Mouse (Mus musculus) telencephalon, adult 2 months (tissue): Measurements from ENCODE around the gene Epb41l4b.

ENCODE experiments used
- DNase-seq: peaks from one replicate; pipeline ENCODE4 v3.0.0-alpha.2; 2011; ENCODE audit warnings: low read depth, low spot score

Gene Epb41l4b

GRCm38 (mm10) chr4:57114617-57115592, 28.3 kb downstream of the Epb41l4b start:
- DNase-seq: no peak

- DNase-seq: no peak
Observed at GRCm38 (mm10) chr4:57113472-57114216, 29.6 kb downstream of the Epb41l4b start.

GRCm38 (mm10) chr4:57111992-57112540, 31.2 kb downstream of the Epb41l4b start:
- DNase-seq: no peak

GRCm38 (mm10) chr4:57111411-57111810, 31.8 kb downstream of the Epb41l4b start:
- no peak for DNase-seq

- DNase-seq: no peak
Observed at GRCm38 (mm10) chr4:57109543-57109942, 33.7 kb downstream of the Epb41l4b start.

GRCm38 (mm10) chr4:57105339-57105738, 37.9 kb downstream of the Epb41l4b start:
- peak; percentile 18 for DNase-seq

- DNase-seq: no peak
Observed at GRCm38 (mm10) chr4:57103830-57104229, 39.4 kb downstream of the Epb41l4b start.

- DNase-seq: no peak
Observed at GRCm38 (mm10) chr4:57101095-57101494, 42.1 kb downstream of the Epb41l4b start.

GRCm38 (mm10) chr4:57097411-57097810, 45.8 kb downstream of the Epb41l4b start:
- DNase-seq: no peak

GRCm38 (mm10) chr4:57095569-57095968, 47.7 kb downstream of the Epb41l4b start:
- no peak for DNase-seq

- peak; percentile 23 for DNase-seq
Observed at GRCm38 (mm10) chr4:57091363-57091762, 51.9 kb downstream of the Epb41l4b start.

- no peak for DNase-seq
Observed at GRCm38 (mm10) chr4:57088301-57088700, 54.9 kb downstream of the Epb41l4b start.

GRCm38 (mm10) chr4:57085750-57086400, 57.4 kb downstream of the Epb41l4b start:
- no peak for DNase-seq

GRCm38 (mm10) chr4:57083653-57084052, 59.6 kb downstream of the Epb41l4b start:
- DNase-seq: no peak

GRCm38 (mm10) chr4:57082775-57083428, 60.3 kb downstream of the Epb41l4b start:
- no peak for DNase-seq

- DNase-seq: no peak
Observed at GRCm38 (mm10) chr4:57081463-57081862, 61.8 kb downstream of the Epb41l4b start.

- no peak for DNase-seq
Observed at GRCm38 (mm10) chr4:57073843-57074242, 69.4 kb downstream of the Epb41l4b start.

GRCm38 (mm10) chr4:57073174-57073573, 70.1 kb downstream of the Epb41l4b start:
- no peak for DNase-seq

GRCm38 (mm10) chr4:57070640-57071039, 72.6 kb downstream of the Epb41l4b start:
- DNase-seq: no peak

- DNase-seq: no peak
Observed at GRCm38 (mm10) chr4:57068397-57068796, 74.8 kb downstream of the Epb41l4b start.

- DNase-seq: no peak
Observed at GRCm38 (mm10) chr4:57067801-57068200, 75.4 kb downstream of the Epb41l4b start.
